Mouse (Mus musculus): ENCODE data around the gene Rab14.

- TF ChIP-seq EP300 (IDR thresholded peaks at IDR 0.05): no peak
- TF ChIP-seq CTCF (IDR thresholded peaks at IDR 0.05): no peak
Observed at GRCm38 (mm10) chr2:35195626-35196544, 5.0 kb downstream of the Rab14 start.

All from lung, postnatal 0 days (tissue).